Mouse (Mus musculus) lung, postnatal 0 days (tissue): ENCODE measurements at regions not wholly inside any gene's neighbourhood (a gene's known extent, or its start where the extent isn't known, plus 50 kb on each side); places are given as distances from the start of the nearest gene placed in this dataset.

Source experiments
- CTCF ChIP-seq: IDR thresholded peaks from 2 replicates; pipeline ENCODE4 v1.5.1; 2016; ENCODE audit warnings: antibody characterized with exemption, mild to moderate bottlenecking
- EP300 ChIP-seq: IDR thresholded peaks from 2 replicates; pipeline ENCODE4 v1.6.1; 2016; ENCODE audit warnings: antibody characterized with exemption, mild to moderate bottlenecking, control low read depth

DNA sequence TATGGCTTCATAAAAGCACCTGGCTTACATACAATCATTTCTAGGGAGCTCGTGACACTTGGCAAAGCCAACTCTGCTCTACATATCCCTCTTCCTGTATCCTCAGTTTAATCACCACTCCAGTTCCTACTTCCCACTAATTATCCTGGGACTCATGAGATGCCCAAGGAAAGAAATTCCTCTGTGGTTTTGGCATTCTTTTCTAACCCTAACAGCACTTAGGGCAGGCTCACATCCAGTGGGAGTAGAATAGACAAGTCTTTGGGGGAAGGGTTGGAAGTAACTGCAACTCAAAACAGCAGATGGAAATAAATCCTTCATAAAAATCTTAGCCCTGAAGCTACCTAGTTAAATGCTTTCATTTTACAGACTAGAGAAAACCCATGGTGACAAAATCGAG, 112.3 kb upstream of the Tmtc4 start:
- TF ChIP-seq CTCF, result no peak
- no peak for TF ChIP-seq EP300
